Mouse (Mus musculus) hindbrain, embryonic 10.5 days (tissue): ENCODE measurements around the gene Hcar1. TPM values are rescaled to one million over a fixed set of nuclear protein-coding genes. Genes with fewer than 3 reads are reported as not detected.

Source experiments
- DNase-seq: peaks from one replicate; pipeline ENCODE4 v3.0.0-alpha.2; 2017; ENCODE audit warnings: low spot score
- H3K27ac ChIP-seq: fragments of 300-500 bp; sonication (generic); 2 replicates; pipeline ENCODE4 v1.5.1; 2016; ENCODE audit warnings: mild to moderate bottlenecking, moderate library complexity
- H3K27me3 ChIP-seq: fragments of 300-500 bp; sonication (generic); 2 replicates; pipeline ENCODE4 v1.6.1; 2016; ENCODE audit warnings: mild to moderate bottlenecking; ENCODE audit not compliant: poor library complexity, insufficient read depth, severe bottlenecking
- H3K36me3 ChIP-seq: fragments of 300-500 bp; sonication (generic); 2 replicates; pipeline ENCODE4 v1.6.1; 2016; ENCODE audit warnings: mild to moderate bottlenecking, moderate library complexity
- H3K4me1 ChIP-seq: fragments of 300-500 bp; sonication (generic); replicated peaks from 2 replicates; pipeline ENCODE4 v1.6.1; 2016; ENCODE audit warnings: mild to moderate bottlenecking
- H3K4me3 ChIP-seq: fragments of 300-500 bp; sonication (generic); 2 replicates; pipeline ENCODE4 v1.5.1; 2016; ENCODE audit warnings: mild to moderate bottlenecking, moderate library complexity
- H3K9me3 ChIP-seq: fragments of 300-500 bp; sonication (generic); 2 replicates; pipeline ENCODE4 v1.6.1; 2016; ENCODE audit warnings: mild to moderate bottlenecking, moderate library complexity
- WGBS: fragments of 180-500 bp; shearing (Covaris S2); methylation state at CpG from one replicate; pipeline ENCODE4 v1.1.7; 2016; 5-methylcytosine and 5-hydroxymethylcytosine counted together
- polyA plus RNA-seq: library from polyadenylated mRNA; unstranded; fragments of >200 nt; fragmentation: Nextera tagmentation; extraction: Ambion mirVana; gene quantifications from 2 replicates; pipeline ENCODE4 v1.2.1, GENCODE M21; 2016

Hcar1 gene
- polyA plus RNA-seq, 1 experiment from 2014 or later, result not detected

DNA sequence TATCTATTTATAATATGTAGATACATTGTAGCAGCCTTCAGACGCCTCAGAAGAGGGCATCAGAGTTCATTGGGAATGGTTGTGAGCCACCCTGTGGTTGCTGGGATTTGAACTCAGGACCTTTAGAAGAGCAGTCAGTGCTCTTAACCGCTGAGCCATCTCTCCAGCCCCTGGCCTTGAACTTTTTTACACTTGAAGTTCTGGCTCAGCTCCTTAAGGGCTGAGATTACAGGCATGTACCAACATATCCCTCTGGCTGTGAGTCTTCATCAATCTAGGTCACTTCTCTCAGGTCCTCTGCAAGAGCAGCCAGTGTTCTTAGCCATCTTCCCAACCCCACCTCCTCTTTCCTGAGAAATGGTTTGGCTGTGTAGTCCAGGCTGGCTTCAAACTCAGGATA, 10.5 kb upstream of the Hcar1 start:
- Histone ChIP-seq H3K9me3 (no peaks in the 10 kb centered on the region), H3K4me3 (no peak overlapping the region), H3K4me1 (no peaks in the 10 kb centered on the region), H3K27ac (no peak overlapping the region), H3K36me3 (no peaks in the 10 kb centered on the region), H3K27me3 (no peaks in the 10 kb centered on the region)
- 74% methylated on average over 2 of the region's 2 CpGs for WGBS
- no peak for DNase-seq

DNA sequence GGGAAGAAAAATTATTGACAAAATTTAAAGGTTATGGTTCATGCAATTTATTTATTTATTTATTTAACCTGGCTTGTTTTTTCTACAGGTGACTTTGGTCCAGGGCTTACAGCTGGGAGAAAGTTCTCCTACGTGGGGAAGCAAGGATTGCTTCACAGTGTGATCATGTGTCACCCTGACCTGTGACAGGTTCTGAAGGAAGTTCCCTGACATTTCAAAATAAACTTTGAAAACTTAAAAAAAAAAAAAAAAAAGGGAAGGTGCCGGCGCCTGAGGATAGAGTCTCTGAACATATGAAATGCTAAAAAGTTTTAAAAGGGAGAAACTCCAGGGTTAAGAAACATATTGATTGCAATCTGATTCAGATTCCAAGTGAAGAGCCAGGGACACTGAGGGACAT, 6.5 kb upstream of the Hcar1 start:
- Histone ChIP-seq H3K27me3 (no peaks in the 10 kb centered on the region), H3K27ac (no peak overlapping the region), H3K36me3 (no peaks in the 10 kb centered on the region), H3K9me3 (no peaks in the 10 kb centered on the region), H3K4me1 (no peaks in the 10 kb centered on the region), H3K4me3 (no peak overlapping the region)
- no peak for DNase-seq
- 77% methylated on average over 3 of the region's 3 CpGs for WGBS

- Histone ChIP-seq H3K27ac (no peak overlapping the region), H3K36me3 (no peaks in the 10 kb centered on the region), H3K4me3 (no peak overlapping the region), H3K27me3 (no peaks in the 10 kb centered on the region), H3K9me3 (no peaks in the 10 kb centered on the region), H3K4me1 (peaks cover 8% of the 10 kb centered on the region)
- WGBS, result 83% methylated on average over 10 of the region's 10 CpGs
- DNase-seq, result no peak
These were observed 4.5 kb upstream of the Hcar1 start for GRCm38 (mm10) chr5:123884332-123884731.

GRCm38 (mm10) chr5:123883891-123884290, 4.1 kb upstream of the Hcar1 start:
- WGBS, result 86% methylated on average over 7 of the region's 7 CpGs
- peaks cover 8% of the 10 kb centered on the region for H3K4me1 ChIP-seq
- no peaks in the 10 kb centered on the region for H3K36me3 ChIP-seq
- no peaks in the 10 kb centered on the region for H3K27me3 ChIP-seq
- no peak overlapping the region for H3K4me3 ChIP-seq
- H3K27ac ChIP-seq, result no peak overlapping the region
- H3K9me3 ChIP-seq, result no peaks in the 10 kb centered on the region
- DNase-seq, result no peak

DNA sequence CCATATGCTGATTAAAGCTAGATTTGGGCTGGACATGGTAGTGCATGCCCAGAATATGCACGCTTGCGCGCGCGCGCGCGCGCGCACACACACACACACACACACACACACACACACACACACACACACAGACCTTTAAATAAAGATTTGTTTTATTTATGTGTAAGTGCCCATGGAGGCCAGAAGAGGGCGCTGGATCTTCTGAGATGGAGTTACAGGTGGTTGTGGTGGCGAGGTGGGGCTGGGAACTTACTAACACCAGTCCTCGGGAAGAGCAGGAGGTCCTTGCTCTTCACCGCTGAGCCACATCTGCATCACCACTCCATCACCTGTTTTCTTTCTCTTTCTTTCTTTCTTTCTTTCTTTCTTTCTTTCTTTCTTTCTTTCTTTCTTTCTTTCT, 958 bp upstream of the Hcar1 start:
- Histone ChIP-seq H3K27me3 (no peaks in the 10 kb centered on the region), H3K4me3 (no peak overlapping the region), H3K4me1 (peaks cover 8% of the 10 kb centered on the region), H3K36me3 (no peaks in the 10 kb centered on the region), H3K27ac (no peak overlapping the region), H3K9me3 (no peaks in the 10 kb centered on the region)
- WGBS, result 80% methylated on average over 14 of the region's 14 CpGs
- no peak for DNase-seq

GRCm38 (mm10) chr5:123878056-123878455, 1.8 kb downstream of the Hcar1 start:
- 80% methylated on average over 14 of the region's 14 CpGs for WGBS
- DNase-seq, result no peak
- Histone ChIP-seq H3K27me3 (no peaks in the 10 kb centered on the region), H3K4me3 (no peak overlapping the region), H3K27ac (no peak overlapping the region), H3K36me3 (no peaks in the 10 kb centered on the region), H3K9me3 (no peaks in the 10 kb centered on the region), H3K4me1 (peaks cover 8% of the 10 kb centered on the region)

DNA sequence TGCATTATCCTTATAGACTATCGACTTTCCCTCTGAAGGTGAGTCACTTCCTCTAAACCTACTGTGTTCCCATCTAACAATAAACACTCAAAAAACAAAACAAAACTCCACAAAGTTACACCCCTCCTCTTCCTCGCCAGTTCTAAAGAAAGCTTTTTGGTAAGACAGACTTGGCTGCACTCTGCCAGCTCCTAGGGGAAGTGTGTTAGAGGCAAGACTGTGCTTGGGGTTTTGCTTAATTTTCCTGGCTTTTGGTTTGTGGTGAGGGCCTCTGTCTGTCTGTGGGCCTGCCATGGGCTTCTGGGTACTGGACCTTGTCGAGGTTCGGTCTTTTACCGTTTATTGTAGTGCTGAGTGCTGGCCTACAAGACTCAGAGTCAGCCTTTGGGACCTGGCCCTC, 5.6 kb downstream of the Hcar1 start:
- WGBS, result 89% methylated on average over 5 of the region's 5 CpGs
- Histone ChIP-seq H3K9me3 (no peaks in the 10 kb centered on the region), H3K4me1 (no peaks in the 10 kb centered on the region), H3K27ac (no peak overlapping the region), H3K36me3 (no peaks in the 10 kb centered on the region), H3K4me3 (no peak overlapping the region), H3K27me3 (no peaks in the 10 kb centered on the region)
- no peak for DNase-seq

- Histone ChIP-seq H3K4me3 (no peak overlapping the region), H3K9me3 (no peaks in the 10 kb centered on the region), H3K27me3 (no peaks in the 10 kb centered on the region), H3K36me3 (no peaks in the 10 kb centered on the region), H3K27ac (no peak overlapping the region), H3K4me1 (no peaks in the 10 kb centered on the region)
- no peak for DNase-seq
- 90% methylated on average over 4 of the region's 4 CpGs for WGBS
These were observed 10.2 kb downstream of the Hcar1 start for GRCm38 (mm10) chr5:123869615-123870014.

DNA sequence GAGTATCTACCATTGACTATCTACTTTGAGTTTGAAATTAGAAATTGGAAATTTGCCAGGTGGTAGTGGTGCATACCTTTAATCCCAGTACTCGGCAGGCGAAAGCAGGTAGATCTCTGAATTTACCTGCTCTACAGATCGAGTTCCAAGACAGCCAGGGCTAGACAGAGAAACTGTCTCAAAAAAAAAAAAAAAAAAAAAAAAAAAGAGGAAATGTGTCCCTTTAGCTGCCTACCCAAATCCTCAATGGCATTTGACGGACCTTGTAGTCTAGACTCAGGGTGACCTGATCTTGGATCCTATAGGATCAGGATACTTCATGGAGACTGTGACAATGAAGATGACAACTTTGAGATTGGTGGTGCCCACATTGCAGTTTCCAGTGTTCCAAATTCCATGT, 13.4 kb downstream of the Hcar1 start:
- WGBS, result 89% methylated on average over 4 of the region's 4 CpGs
- Histone ChIP-seq H3K9me3 (no peaks in the 10 kb centered on the region), H3K27me3 (no peaks in the 10 kb centered on the region), H3K27ac (no peak overlapping the region), H3K4me3 (no peak overlapping the region), H3K36me3 (no peaks in the 10 kb centered on the region), H3K4me1 (no peaks in the 10 kb centered on the region)
- DNase-seq, result no peak

DNA sequence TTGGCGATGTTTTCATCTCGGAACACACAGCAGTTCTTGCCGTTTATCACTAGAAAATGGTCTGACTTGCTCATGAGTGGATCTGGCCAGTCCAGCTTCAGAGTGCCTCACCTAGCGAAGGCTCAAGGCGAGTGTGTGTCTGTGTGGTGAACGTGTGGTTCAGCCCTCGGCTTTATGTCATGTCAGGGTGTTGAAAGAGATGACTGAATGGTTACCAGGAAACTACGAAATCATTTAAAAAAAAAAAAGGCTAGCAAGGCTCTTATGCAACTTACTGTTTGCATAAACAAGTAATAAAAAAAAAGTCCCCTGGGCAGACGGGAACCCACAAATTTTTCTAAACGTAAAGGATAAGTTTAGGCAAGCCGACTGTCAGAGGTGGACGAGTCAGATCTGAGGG, 14.5 kb downstream of the Hcar1 start, which contains the start of gene Hcar2:
Gene Hcar2, minus strand, starts transcription at position 135 of the 400 bp plus-strand sequence.
- Histone ChIP-seq H3K27ac (no peak within 1 kb of the TSS), H3K9me3 (no peaks in the 10 kb centered on the region), H3K4me1 (peaks cover 5% of the 10 kb centered on the region; the same call in 1 of the 2 replicates), H3K4me3 (no peak within 1 kb of the TSS), H3K36me3 (no peaks in the 10 kb centered on the region), H3K27me3 (no peaks in the 10 kb centered on the region)
- 86% methylated on average over 12 of the region's 12 CpGs for WGBS
- DNase-seq, result no peak

- Histone ChIP-seq H3K36me3 (no peaks in the 10 kb centered on the region), H3K27me3 (no peaks in the 10 kb centered on the region), H3K27ac (no peak overlapping the region), H3K4me3 (no peak overlapping the region), H3K4me1 (peaks cover 8% of the 10 kb centered on the region; the same call in 1 of the 2 replicates), H3K9me3 (no peaks in the 10 kb centered on the region)
- WGBS, result 92% methylated on average over 14 of the region's 14 CpGs
- DNase-seq, result no peak
These were observed 15.9 kb downstream of the Hcar1 start for GRCm38 (mm10) chr5:123863934-123864333.

- H3K9me3 ChIP-seq, result no peaks in the 10 kb centered on the region
- no peak for DNase-seq
- H3K4me3 ChIP-seq, result no peak overlapping the region
- no peak overlapping the region for H3K27ac ChIP-seq
- peaks cover 9% of the 10 kb centered on the region; the same call in 1 of the 2 replicates for H3K4me1 ChIP-seq
- WGBS, result 89% methylated on average over 15 of the region's 15 CpGs
- no peaks in the 10 kb centered on the region for H3K36me3 ChIP-seq
- H3K27me3 ChIP-seq, result no peaks in the 10 kb centered on the region
These were observed 17.2 kb downstream of the Hcar1 start for GRCm38 (mm10) chr5:123862374-123863350.

DNA sequence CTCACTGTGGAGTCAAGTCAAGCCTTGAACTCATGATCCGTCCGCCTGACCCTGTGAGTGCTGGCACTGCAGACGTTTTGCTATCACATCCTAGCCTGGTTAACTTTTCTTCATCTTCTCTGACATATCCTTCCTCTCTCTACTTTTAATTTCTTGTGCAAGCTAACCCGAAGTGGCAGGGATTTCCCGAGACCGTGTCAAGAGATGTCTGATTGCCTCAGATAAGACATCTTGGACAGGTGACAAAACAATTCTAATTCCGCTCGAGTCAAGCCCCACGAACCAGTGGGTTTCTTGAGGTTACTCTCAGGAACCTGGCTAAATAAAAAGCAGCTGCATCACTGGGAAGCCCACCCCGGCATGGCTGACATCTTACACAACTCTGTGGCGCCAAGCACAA, 21.0 kb downstream of the Hcar1 start:
- Histone ChIP-seq H3K9me3 (no peaks in the 10 kb centered on the region), H3K4me1 (peaks cover 9% of the 10 kb centered on the region; the same call in 1 of the 2 replicates), H3K36me3 (no peaks in the 10 kb centered on the region), H3K27me3 (no peaks in the 10 kb centered on the region), H3K4me3 (no peak overlapping the region), H3K27ac (no peak overlapping the region)
- no peak for DNase-seq
- WGBS, result 80% methylated on average over 11 of the region's 11 CpGs
